Mouse (Mus musculus) heart, embryonic 15.5 days (tissue): Measurements from ENCODE around the gene Dgkz. TPM values are rescaled to one million over a fixed set of nuclear protein-coding genes. Genes with fewer than 3 reads are reported as not detected.

Experiments used
- ATAC-seq: fragments of 200-750 bp; cut with Nextera tagmentation; replicated peaks from 2 replicates; pipeline ENCODE4 v1.8.0; 2017; ENCODE audit warnings: low read depth, moderate TSS enrichment; ENCODE audit not compliant: insufficient number of reproducible peaks, insufficient read depth, low FRiP score
- H3K27ac ChIP-seq: fragments of 300-500 bp; sonication (generic); 2 replicates; pipeline ENCODE4 v1.5.1; 2015; ENCODE audit warnings: mild to moderate bottlenecking, inconsistent platforms
- H3K27me3 ChIP-seq: fragments of 300-500 bp; sonication (generic); 2 replicates; pipeline ENCODE4 v1.6.1; 2015; ENCODE audit warnings: inconsistent platforms
- H3K36me3 ChIP-seq: fragments of 300-500 bp; sonication (generic); 2 replicates; pipeline ENCODE4 v1.6.1; 2015; ENCODE audit warnings: mild to moderate bottlenecking, inconsistent platforms
- H3K4me1 ChIP-seq: fragments of 300-500 bp; sonication (generic); replicated peaks from 2 replicates; pipeline ENCODE4 v1.6.1; 2015; ENCODE audit warnings: inconsistent platforms
- H3K4me2 ChIP-seq: fragments of 300-500 bp; sonication (generic); 2 replicates; pipeline ENCODE4 v1.6.1; 2015; ENCODE audit warnings: inconsistent platforms, mild to moderate bottlenecking, moderate library complexity
- H3K4me3 ChIP-seq: fragments of 300-500 bp; sonication (generic); 2 replicates; pipeline ENCODE4 v1.5.1; 2015; ENCODE audit warnings: mild to moderate bottlenecking, inconsistent platforms
- H3K9ac ChIP-seq: fragments of 300-500 bp; sonication (generic); 2 replicates; pipeline ENCODE4 v1.6.1; 2015; ENCODE audit warnings: mild to moderate bottlenecking, inconsistent platforms
- H3K9me3 ChIP-seq: fragments of 300-500 bp; sonication (generic); replicated peaks from 2 replicates; pipeline ENCODE4 v1.6.1; 2016; ENCODE audit warnings: inconsistent platforms
- WGBS: fragments of 180-500 bp; shearing (Covaris S2); methylation state at CpG from one replicate; pipeline ENCODE4 v1.1.7; 2015; ENCODE audit warnings: mixed read lengths; 5-methylcytosine and 5-hydroxymethylcytosine counted together
- microRNA-seq: library from miRNA; unstranded; fragments of <30 nt; microRNA quantifications from one replicate; pipeline ENCODE4, GENCODE M21; 2016
- polyA plus RNA-seq: library from polyadenylated mRNA; unstranded; fragments of >200 nt; fragmentation: Nextera tagmentation; extraction: Ambion mirVana; gene quantifications from 2 replicates; pipeline ENCODE4 v1.2.1, GENCODE M21; 2015

The Dgkz gene
- polyA plus RNA-seq, 1 experiment from 2014 or later, result 26.6 TPM

DNA sequence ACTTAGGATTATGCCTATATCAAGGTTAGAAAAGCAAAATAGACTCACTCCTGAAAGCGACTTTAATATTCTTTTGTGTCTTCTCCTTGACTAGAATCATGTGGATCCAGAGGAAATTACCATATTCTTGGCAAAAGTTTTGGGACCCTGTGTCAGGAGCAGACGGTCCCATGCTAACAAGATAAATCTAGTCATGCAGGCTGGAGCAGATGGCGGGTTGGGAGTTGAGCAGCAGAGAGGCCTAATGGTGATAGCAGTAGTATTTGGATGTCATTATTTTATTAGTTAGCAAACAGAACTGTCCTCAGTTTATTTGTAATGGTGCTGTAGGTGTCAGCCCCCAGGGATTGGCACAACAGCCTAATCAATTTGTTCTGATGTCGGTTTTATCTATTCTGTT, 91.7 kb downstream of the Dgkz start:
- no peak overlapping the region for H3K4me2 ChIP-seq
- H3K4me3 ChIP-seq, result no peak overlapping the region
- no peak for ATAC-seq
- no peak overlapping the region for H3K27ac ChIP-seq
- H3K36me3 ChIP-seq, result peaks cover 14% of the 10 kb centered on the region
- H3K9me3 ChIP-seq, result no peaks in the 10 kb centered on the region
- H3K9ac ChIP-seq, result no peak overlapping the region
- no peaks in the 10 kb centered on the region for H3K27me3 ChIP-seq
- WGBS, result 76% methylated on average over 4 of the region's 4 CpGs
- H3K4me1 ChIP-seq, result no peaks in the 10 kb centered on the region

Small RNA genes within 50 kb of the gene (microRNA-seq; reads per million reads assigned to microRNA genes)
- gene Mir6999, result not detected

Other genes with a start within 250 kb of the Dgkz start
- gene Ambra1, start 245.7 kb downstream of the Dgkz start, polyA plus RNA-seq, result 8.6 and 12.0 TPM in 2 replicates
- not detected in 2 replicates for gene Chrm4, start 48.6 kb downstream of the Dgkz start, polyA plus RNA-seq
- 293 and 372 TPM in 2 replicates for gene Mdk, start 43.6 kb downstream of the Dgkz start, polyA plus RNA-seq
- gene Gm9821, start 30.2 kb downstream of the Dgkz start, polyA plus RNA-seq, result 1.7 and 2.2 TPM in 2 replicates
- 7.5 and 11.2 TPM in 2 replicates for gene Creb3l1, start 48.6 kb upstream of the Dgkz start, polyA plus RNA-seq
- 15.0 and 21.6 TPM in 2 replicates for gene Phf21a, start 117.3 kb upstream of the Dgkz start, polyA plus RNA-seq